Mouse (Mus musculus): ENCODE measurements around the gene Farsb. TPM values are rescaled to one million over a fixed set of nuclear protein-coding genes. Genes with fewer than 3 reads are reported as not detected.

Gene Farsb
- total and polyA plus RNA-seq, 3 experiments: 7.4 to 295 (median 121) TPM

DNA sequence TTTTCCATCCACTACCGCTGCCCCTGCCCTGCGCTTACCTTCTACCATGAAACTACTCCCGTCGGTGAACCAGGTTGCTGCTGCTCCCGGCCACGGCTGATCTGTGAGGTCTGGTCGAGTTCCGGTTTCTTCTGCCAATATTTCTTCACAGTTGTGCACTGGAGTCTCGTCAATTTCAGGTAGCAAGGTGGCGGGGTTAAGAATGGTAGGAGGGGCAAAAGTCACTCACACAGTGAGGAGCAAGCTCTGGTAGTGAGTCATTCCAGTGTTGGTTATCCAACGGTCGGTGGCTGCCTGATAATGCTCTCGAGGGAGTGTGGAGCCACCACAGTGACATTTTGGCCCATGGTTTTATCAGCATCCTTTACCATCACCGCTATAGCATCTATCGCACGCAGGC, 12.3 kb upstream of the Farsb start:
- no peak for ATAC-seq (ENCODE audit: extremely low read depth, insufficient number of reproducible peaks, low FRiP score, poor library complexity, severe bottlenecking)
- TF ChIP-seq GATA1 (IDR thresholded peaks at IDR 0.05; ENCODE audit: borderline replicate concordance, low read length): no peak
- H3K36me3 ChIP-seq (replicated peaks): no peaks in the 10 kb centered on the region
- DNase-seq (ENCODE audit: low spot score): no peak
- H3K4me1 ChIP-seq (ENCODE audit: insufficient read depth, low read depth, low read length): no peaks in the 10 kb centered on the region
- H3K9me3 ChIP-seq (replicated peaks): no peaks in the 10 kb centered on the region
- peaks cover 10% of the 10 kb centered on the region; the same call in 1 of the 2 replicates for H3K27me3 ChIP-seq (ENCODE audit: insufficient read depth, low read length)
- H3K4me3 ChIP-seq (ENCODE audit: low read depth, low read length): no peak overlapping the region

DNA sequence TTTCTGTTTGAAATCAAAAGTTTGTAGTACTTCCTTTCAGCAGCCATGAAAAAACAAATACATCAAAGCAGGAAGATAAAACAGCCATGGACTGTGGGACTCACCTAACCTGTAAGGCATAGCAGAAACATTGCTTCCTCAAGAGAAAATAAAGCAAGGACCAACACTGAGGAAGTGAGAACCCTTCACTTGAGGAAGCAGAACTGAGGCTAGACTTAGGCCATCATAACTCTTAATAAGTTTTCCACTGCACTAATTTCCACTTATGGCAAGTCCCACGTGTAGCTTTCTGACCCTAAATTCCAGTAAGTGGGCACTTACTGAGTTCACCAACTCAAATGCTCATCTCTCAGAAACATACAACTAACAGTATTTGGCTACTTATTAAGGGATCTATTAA, 1.4 kb upstream of the Farsb start:
- TF ChIP-seq POLR2AphosphoS5 (IDR thresholded peaks at IDR 0.05; ENCODE audit: insufficient replicate concordance, low read depth, low read length) (no peak), CTCF (IDR thresholded peaks at IDR 0.05; ENCODE audit: low read depth, low read length) (no peak)
- ATAC-seq (ENCODE audit: extremely low read depth, insufficient number of reproducible peaks, low FRiP score, poor library complexity, severe bottlenecking): no peak

GRCm38 (mm10) chr1:78488427-78488751, 308 bp downstream of the Farsb start:
- Histone ChIP-seq H3K9me3 (replicated peaks) (no peaks in the 10 kb centered on the region), H3K4me3 (ENCODE audit: low read depth, low read length) (peak overlapping the region; percentile 92), H3K36me3 (replicated peaks) (peaks cover 28% of the 10 kb centered on the region), H3K4me1 (ENCODE audit: insufficient read depth, low read depth, low read length) (peaks cover 44% of the 10 kb centered on the region), H3K27me3 (ENCODE audit: insufficient read depth, low read length) (peaks cover 4% of the 10 kb centered on the region)
- ATAC-seq (ENCODE audit: extremely low read depth, insufficient number of reproducible peaks, low FRiP score, poor library complexity, severe bottlenecking): peak; percentile 9; the same call in 1 of the 2 replicates
- DNase-seq (ENCODE audit: low spot score): no peak
- TF ChIP-seq GATA2 (IDR thresholded peaks at IDR 0.05; ENCODE audit: borderline replicate concordance, low read depth, low read length) (no peak), TAL1 (conservative IDR thresholded peaks at IDR 0.05; ENCODE audit: low read depth, low read length) (no peak), POLR2AphosphoS5 (IDR thresholded peaks at IDR 0.05; ENCODE audit: insufficient replicate concordance, low read depth, low read length) (no peak), GATA1 (IDR thresholded peaks at IDR 0.05; ENCODE audit: borderline replicate concordance, low read length) (no peak), CTCF (IDR thresholded peaks at IDR 0.05; ENCODE audit: low read depth, low read length) (no peak)

More for the DNA sequence above, 1.4 kb upstream of the Farsb start:
- no peaks in the 10 kb centered on the region for H3K9me3 ChIP-seq (replicated peaks)
- peaks cover 33% of the 10 kb centered on the region for H3K4me1 ChIP-seq (ENCODE audit: insufficient read depth, low read depth, low read length)
- peaks cover 14% of the 10 kb centered on the region for H3K36me3 ChIP-seq (replicated peaks)
- DNase-seq (ENCODE audit: low spot score): no peak
- no peak overlapping the region for H3K4me3 ChIP-seq (ENCODE audit: low read depth, low read length)
- peaks cover 4% of the 10 kb centered on the region for H3K27me3 ChIP-seq (ENCODE audit: insufficient read depth, low read length)

GRCm38 (mm10) chr1:78484361-78484760, 4.3 kb downstream of the Farsb start:
- peaks cover 47% of the 10 kb centered on the region for H3K4me1 ChIP-seq (ENCODE audit: insufficient read depth, low read depth, low read length)
- no peaks in the 10 kb centered on the region for H3K9me3 ChIP-seq (replicated peaks)
- H3K4me3 ChIP-seq (ENCODE audit: low read depth, low read length): no peak overlapping the region
- TF ChIP-seq TAL1 (conservative IDR thresholded peaks at IDR 0.05; ENCODE audit: low read depth, low read length): no peak
- TF ChIP-seq CTCF (IDR thresholded peaks at IDR 0.05; ENCODE audit: low read depth, low read length): no peak
- TF ChIP-seq GATA1 (IDR thresholded peaks at IDR 0.05; ENCODE audit: borderline replicate concordance, low read length): no peak
- no peak for TF ChIP-seq GATA2 (IDR thresholded peaks at IDR 0.05; ENCODE audit: borderline replicate concordance, low read depth, low read length)
- TF ChIP-seq POLR2AphosphoS5 (IDR thresholded peaks at IDR 0.05; ENCODE audit: insufficient replicate concordance, low read depth, low read length): no peak
- no peak for DNase-seq (ENCODE audit: low spot score)
- no peaks in the 10 kb centered on the region for H3K27me3 ChIP-seq (ENCODE audit: insufficient read depth, low read length)
- ATAC-seq (ENCODE audit: extremely low read depth, insufficient number of reproducible peaks, low FRiP score, poor library complexity, severe bottlenecking): no peak
- peaks cover 60% of the 10 kb centered on the region for H3K36me3 ChIP-seq (replicated peaks)

DNA sequence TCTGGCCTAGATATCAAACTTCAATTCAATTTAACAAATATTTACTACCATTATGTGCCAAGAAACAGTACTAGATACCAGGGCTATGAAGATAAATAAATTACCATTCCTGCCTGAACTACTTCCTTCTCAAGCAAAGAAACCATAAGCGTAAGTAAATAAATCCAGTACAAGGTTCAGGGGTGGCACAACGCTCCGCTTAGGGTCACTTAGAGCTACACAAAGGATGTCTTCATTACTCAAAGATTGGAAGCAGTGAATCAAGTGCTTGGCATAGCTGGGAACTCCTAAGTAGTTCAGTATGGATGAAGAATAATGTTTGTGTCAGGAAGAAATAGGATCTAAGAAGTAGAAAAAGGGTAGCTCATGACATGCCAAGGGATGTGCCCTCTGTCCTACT, 5.3 kb downstream of the Farsb start:
- ATAC-seq (ENCODE audit: extremely low read depth, insufficient number of reproducible peaks, low FRiP score, poor library complexity, severe bottlenecking): no peak
- Histone ChIP-seq H3K4me3 (ENCODE audit: low read depth, low read length) (no peak overlapping the region), H3K27me3 (ENCODE audit: insufficient read depth, low read length) (no peaks in the 10 kb centered on the region), H3K4me1 (ENCODE audit: insufficient read depth, low read depth, low read length) (peaks cover 47% of the 10 kb centered on the region), H3K9me3 (replicated peaks) (no peaks in the 10 kb centered on the region), H3K36me3 (replicated peaks) (peaks cover 69% of the 10 kb centered on the region)
- TF ChIP-seq TAL1 (conservative IDR thresholded peaks at IDR 0.05; ENCODE audit: low read depth, low read length): no peak
- TF ChIP-seq GATA2 (IDR thresholded peaks at IDR 0.05; ENCODE audit: borderline replicate concordance, low read depth, low read length): no peak
- TF ChIP-seq GATA1 (IDR thresholded peaks at IDR 0.05; ENCODE audit: borderline replicate concordance, low read length): no peak
- no peak for TF ChIP-seq CTCF (IDR thresholded peaks at IDR 0.05; ENCODE audit: low read depth, low read length)
- no peak for TF ChIP-seq POLR2AphosphoS5 (IDR thresholded peaks at IDR 0.05; ENCODE audit: insufficient replicate concordance, low read depth, low read length)
- no peak for DNase-seq (ENCODE audit: low spot score)

- peaks cover 95% of the 10 kb centered on the region for H3K36me3 ChIP-seq (replicated peaks)
- H3K9me3 ChIP-seq (replicated peaks): no peaks in the 10 kb centered on the region
- H3K4me1 ChIP-seq (ENCODE audit: insufficient read depth, low read depth, low read length): no peaks in the 10 kb centered on the region
- H3K27me3 ChIP-seq (ENCODE audit: insufficient read depth, low read length): no peaks in the 10 kb centered on the region
- TF ChIP-seq TAL1 (conservative IDR thresholded peaks at IDR 0.05; ENCODE audit: low read depth, low read length) (no peak), GATA1 (IDR thresholded peaks at IDR 0.05; ENCODE audit: borderline replicate concordance, low read length) (no peak), POLR2AphosphoS5 (IDR thresholded peaks at IDR 0.05; ENCODE audit: insufficient replicate concordance, low read depth, low read length) (no peak), CTCF (IDR thresholded peaks at IDR 0.05; ENCODE audit: low read depth, low read length) (no peak), GATA2 (IDR thresholded peaks at IDR 0.05; ENCODE audit: borderline replicate concordance, low read depth, low read length) (no peak)
- H3K4me3 ChIP-seq (ENCODE audit: low read depth, low read length): no peak overlapping the region
- ATAC-seq (ENCODE audit: extremely low read depth, insufficient number of reproducible peaks, low FRiP score, poor library complexity, severe bottlenecking) (no peak), DNase-seq (ENCODE audit: low spot score) (no peak)
These were observed 16.3 kb downstream of the Farsb start for GRCm38 (mm10) chr1:78472441-78472840.

DNA sequence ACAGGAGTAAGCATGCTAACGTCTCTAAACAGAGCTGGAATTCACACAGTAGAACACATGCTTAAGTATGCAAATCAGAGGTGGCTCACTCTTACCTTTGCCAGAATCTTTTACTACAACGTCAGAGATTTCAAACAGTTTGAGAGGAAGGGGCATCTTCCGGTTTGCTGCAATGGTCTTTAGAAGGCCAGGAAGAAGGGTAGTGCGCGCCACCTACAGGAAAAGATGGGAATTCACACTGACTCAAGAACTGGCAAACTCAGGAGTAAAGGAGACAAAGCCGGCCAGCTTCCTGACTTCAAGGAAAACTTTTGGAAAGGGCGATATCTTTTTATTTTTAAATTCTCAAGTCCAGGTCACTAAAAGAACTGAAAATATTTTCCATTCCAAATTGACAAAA, 34.0 kb downstream of the Farsb start:
- ATAC-seq (ENCODE audit: extremely low read depth, insufficient number of reproducible peaks, low FRiP score, poor library complexity, severe bottlenecking): no peak
- no peaks in the 10 kb centered on the region for H3K4me1 ChIP-seq (ENCODE audit: insufficient read depth, low read depth, low read length)
- H3K36me3 ChIP-seq (replicated peaks): peaks cover 95% of the 10 kb centered on the region
- no peaks in the 10 kb centered on the region for H3K9me3 ChIP-seq (replicated peaks)
- no peak for DNase-seq (ENCODE audit: low spot score)
- no peaks in the 10 kb centered on the region for H3K27me3 ChIP-seq (ENCODE audit: insufficient read depth, low read length)
- TF ChIP-seq CTCF (IDR thresholded peaks at IDR 0.05; ENCODE audit: low read depth, low read length): peak; percentile 28; the same call in 1 of the 2 replicates
- TF ChIP-seq GATA2 (IDR thresholded peaks at IDR 0.05; ENCODE audit: borderline replicate concordance, low read depth, low read length): no peak
- H3K4me3 ChIP-seq (ENCODE audit: low read depth, low read length): no peak overlapping the region

Measured in G1E (cell line).